Mouse (Mus musculus): Measurements from ENCODE around the gene Mrpl34. TPM values are rescaled to one million over a fixed set of nuclear protein-coding genes. Genes with fewer than 3 reads are reported as not detected.

Mrpl34 gene
- polyA plus RNA-seq, 1 experiment from 2014 or later: 115 TPM

DNA sequence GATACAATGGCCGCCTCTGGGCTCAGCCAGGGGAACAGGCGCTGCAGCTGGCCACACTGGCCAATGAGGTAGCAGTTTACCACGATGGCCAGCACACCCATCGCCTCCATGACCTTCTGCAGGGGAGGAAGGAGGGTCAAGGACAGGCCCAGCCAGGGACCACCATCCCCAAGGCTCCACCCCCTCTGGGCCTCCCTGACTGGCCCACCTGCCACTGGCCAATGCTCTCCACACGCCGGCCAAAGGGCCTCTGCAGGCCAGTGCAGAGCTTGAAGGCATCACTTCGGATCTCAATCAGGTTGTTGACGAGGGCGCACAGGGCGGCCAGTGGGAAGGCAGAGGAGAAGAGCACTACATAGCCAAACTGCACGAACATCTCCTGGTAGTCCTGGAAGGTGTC lies 14.2 kb downstream of the Mrpl34 start:
- H3K36me3 ChIP-seq: peaks cover 57% of the 10 kb centered on the region
- no peak overlapping the region for H3K4me2 ChIP-seq (replicated peaks)
- no peak overlapping the region for H3K9ac ChIP-seq
- H3K27ac ChIP-seq (replicated peaks): no peak overlapping the region
- no peaks in the 10 kb centered on the region for H3K9me3 ChIP-seq (replicated peaks)
- no peak for ATAC-seq (ENCODE audit: insufficient number of reproducible peaks, low FRiP score, low TSS enrichment, low read depth)
- no peak overlapping the region for H3K4me3 ChIP-seq (replicated peaks)
- no peaks in the 10 kb centered on the region for H3K27me3 ChIP-seq
- H3K4me1 ChIP-seq: peaks cover 17% of the 10 kb centered on the region
- 90% methylated on average over 11 of the region's 11 CpGs for WGBS

DNA sequence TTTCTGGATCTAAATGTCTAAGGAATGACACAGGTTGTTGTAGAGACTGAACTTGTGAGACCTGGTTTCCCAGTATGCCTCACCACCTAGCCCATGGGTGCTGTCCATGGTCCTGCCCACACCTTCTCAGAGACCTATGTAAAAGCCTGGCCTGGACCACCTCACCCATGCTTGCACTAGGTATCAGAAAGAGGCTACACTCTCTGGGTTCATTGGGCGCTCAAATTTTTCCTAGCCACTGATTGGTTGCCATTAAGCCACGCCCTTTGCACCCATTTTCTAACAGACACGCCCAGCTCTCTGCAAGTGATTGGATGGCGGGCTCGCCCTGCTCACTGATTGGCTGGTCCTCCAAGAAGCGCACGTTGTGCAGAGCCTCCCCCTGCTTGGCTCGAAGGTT lies 19.2 kb downstream of the Mrpl34 start:
- Histone ChIP-seq H3K4me1 (peaks cover 21% of the 10 kb centered on the region), H3K9me3 (replicated peaks) (no peaks in the 10 kb centered on the region), H3K9ac (no peak overlapping the region), H3K4me3 (replicated peaks) (no peak overlapping the region), H3K27me3 (no peaks in the 10 kb centered on the region), H3K36me3 (peaks cover 36% of the 10 kb centered on the region), H3K27ac (replicated peaks) (no peak overlapping the region), H3K4me2 (replicated peaks) (no peak overlapping the region)
- no peak for ATAC-seq (ENCODE audit: insufficient number of reproducible peaks, low FRiP score, low TSS enrichment, low read depth)
- 50% methylated on average over 8 of the region's 8 CpGs for WGBS

DNA sequence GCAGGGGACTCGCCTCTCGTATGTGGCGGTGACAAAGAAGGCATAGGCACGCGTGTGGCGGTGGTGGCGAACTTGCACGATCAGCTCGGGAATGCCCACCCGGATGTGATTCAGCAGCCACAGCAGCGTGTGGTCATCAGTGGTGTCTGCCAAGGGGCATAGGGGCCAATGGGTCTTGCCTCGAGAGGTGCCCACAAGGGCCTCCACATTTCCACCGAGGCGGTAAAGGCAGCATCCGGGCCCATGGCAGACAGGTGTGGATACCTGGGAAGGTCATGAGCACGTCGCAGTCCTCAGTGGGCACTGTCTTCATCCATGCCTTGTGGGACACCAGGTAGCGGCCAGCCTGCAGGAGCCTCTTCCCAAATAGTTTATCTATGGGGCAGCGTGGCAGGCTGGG lies 20.0 kb downstream of the Mrpl34 start:
- ATAC-seq (ENCODE audit: insufficient number of reproducible peaks, low FRiP score, low TSS enrichment, low read depth): no peak
- 91% methylated on average over 19 of the region's 19 CpGs for WGBS
- H3K4me2 ChIP-seq (replicated peaks): peak overlapping the region; percentile 81
- peak overlapping the region; percentile 80 for H3K4me3 ChIP-seq (replicated peaks)
- peaks cover 29% of the 10 kb centered on the region for H3K4me1 ChIP-seq
- peak overlapping the region; percentile 85; the same call in 1 of the 2 replicates for H3K9ac ChIP-seq
- no peak overlapping the region for H3K27ac ChIP-seq (replicated peaks)
- H3K9me3 ChIP-seq (replicated peaks): no peaks in the 10 kb centered on the region
- no peaks in the 10 kb centered on the region for H3K27me3 ChIP-seq
- peaks cover 31% of the 10 kb centered on the region for H3K36me3 ChIP-seq

DNA sequence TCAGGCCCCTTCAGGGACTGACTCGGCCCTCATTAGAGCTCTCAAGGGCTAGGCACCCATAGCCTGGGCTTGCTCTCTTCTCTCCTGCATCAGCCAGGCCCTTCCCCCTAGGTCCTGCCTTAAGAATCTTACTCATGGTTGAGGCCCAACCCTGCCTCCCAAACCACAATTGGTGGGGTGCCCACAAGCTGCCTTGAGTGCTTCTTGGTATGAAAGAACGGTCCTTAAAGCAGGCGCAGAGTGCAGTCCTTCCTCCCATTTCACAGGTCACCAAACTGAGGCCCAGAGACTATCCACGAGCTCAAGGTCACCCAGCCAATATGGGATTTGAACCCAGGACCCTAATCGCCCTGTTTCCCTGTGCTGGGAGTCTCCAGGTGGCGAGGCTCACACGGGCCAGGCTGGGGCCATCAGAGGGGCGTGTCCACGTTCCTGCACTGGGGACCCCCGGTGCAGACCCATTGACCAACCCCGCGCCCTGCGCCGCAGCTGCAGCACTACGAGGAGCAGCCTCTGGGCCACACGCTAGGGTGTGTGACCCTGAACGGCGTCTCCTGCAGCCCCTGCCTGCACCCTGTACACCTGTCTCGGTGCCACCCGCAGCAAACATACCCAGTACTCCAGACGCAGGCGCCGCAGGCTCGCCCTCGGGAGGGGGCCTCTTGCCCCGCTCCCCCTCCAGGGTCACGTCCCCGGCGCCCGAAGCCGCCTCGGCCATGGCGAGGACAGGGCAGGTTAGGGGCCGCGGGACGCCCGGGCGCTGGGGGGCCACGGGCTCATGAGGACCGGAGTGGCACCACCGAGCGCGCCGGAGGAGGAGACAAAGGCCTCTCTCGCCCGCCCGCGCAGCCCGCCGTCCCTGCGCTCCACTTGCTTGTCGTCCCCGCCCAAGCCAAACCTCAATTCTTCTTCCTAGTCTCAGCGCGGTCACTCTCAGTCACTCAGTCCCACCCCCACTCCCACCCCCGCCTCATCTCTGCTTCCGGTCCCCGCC lies 20.7 kb downstream of the Mrpl34 start, which contains the start of gene Ano8:
TSS of gene Ano8 (minus strand) at position 822 of the 994 bp plus-strand sequence.
- peak; percentile 68 for ATAC-seq (ENCODE audit: insufficient number of reproducible peaks, low FRiP score, low TSS enrichment, low read depth)
- Histone ChIP-seq H3K4me3 (replicated peaks) (peak within 1 kb of the TSS; percentile 80), H3K4me2 (replicated peaks) (peak within 1 kb of the TSS; percentile 81), H3K4me1 (peaks cover 34% of the 10 kb centered on the region), H3K9ac (peak within 1 kb of the TSS; percentile 85), H3K27me3 (no peaks in the 10 kb centered on the region), H3K36me3 (peaks cover 25% of the 10 kb centered on the region), H3K9me3 (replicated peaks) (no peaks in the 10 kb centered on the region), H3K27ac (replicated peaks) (peak within 1 kb of the TSS; percentile 83; the same call in 1 of the 2 replicates)
- 5% methylated on average over 47 of the region's 58 CpGs for WGBS

DNA sequence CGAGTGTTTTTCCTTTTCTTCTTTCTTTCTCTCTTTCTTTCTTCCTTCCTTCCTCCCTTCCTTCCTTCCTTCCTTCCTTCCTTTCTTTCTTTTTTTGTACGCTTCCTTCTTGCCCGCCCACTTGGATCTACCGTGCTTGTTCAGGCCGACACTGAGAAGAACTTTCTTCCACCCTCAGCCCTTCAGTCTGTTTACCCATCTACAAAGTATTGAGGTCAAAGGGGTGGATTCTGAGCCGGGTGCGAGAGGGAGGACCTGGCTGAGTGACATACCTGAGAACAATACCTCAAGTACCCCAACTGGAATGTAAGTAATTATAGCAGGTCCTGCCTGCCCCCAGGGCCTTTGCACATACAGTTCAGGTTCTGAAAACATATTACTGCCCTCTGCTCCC lies 21.4 kb downstream of the Mrpl34 start:
- Histone ChIP-seq H3K4me3 (replicated peaks) (peak overlapping the region; percentile 80), H3K9ac (no peak overlapping the region), H3K27ac (replicated peaks) (peak overlapping the region; percentile 60; the same call in 1 of the 2 replicates), H3K36me3 (peaks cover 25% of the 10 kb centered on the region), H3K4me2 (replicated peaks) (peak overlapping the region; percentile 81), H3K27me3 (no peaks in the 10 kb centered on the region), H3K4me1 (peaks cover 34% of the 10 kb centered on the region), H3K9me3 (replicated peaks) (no peaks in the 10 kb centered on the region)
- 8% methylated on average over 7 of the region's 7 CpGs for WGBS
- no peak for ATAC-seq (ENCODE audit: insufficient number of reproducible peaks, low FRiP score, low TSS enrichment, low read depth)

DNA sequence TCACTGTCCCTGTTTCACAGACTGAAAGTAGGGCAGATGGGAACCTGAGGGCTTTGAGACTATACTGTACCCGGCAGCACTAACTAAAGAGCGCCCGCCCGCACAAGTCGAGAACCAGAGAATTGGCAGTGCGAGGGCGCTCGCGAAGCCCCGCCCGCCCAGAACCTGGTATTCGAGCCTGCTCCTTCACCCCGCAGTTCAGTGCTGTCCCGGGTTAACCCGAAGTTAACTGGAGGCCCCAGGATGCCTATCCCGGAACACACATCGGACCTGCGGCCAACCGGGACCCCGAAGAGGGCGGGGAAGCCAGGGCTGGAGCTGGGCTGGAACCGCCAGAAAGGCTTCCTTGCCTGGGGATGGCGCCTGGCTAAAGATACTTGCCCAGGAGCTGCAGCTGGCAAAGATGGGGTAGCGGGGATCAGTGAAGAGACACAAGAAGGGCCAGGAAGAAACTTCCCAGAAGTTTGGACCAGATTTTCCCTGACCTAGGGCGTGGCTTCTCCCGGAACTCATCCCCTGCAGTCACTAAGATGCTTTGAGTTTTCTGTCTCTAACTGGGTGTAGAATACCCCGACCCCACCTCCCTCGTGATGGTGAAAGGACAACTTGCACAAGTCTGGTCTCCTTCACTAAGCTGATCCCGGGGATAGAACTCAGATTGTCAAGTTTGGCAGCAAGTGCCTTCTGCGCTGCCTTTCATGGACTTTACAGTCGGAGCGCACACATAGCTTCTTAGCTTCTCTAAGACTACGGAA lies 23.1 kb downstream of the Mrpl34 start, which contains the start of gene Gtpbp3:
TSS of gene Gtpbp3 (plus strand) at position 413 of the 755 bp plus-strand sequence.
- Histone ChIP-seq H3K4me3 (replicated peaks) (peak within 1 kb of the TSS; percentile 72), H3K9me3 (replicated peaks) (no peaks in the 10 kb centered on the region), H3K27ac (replicated peaks) (peak within 1 kb of the TSS; percentile 96), H3K27me3 (no peaks in the 10 kb centered on the region), H3K4me1 (peaks cover 34% of the 10 kb centered on the region), H3K36me3 (peaks cover 28% of the 10 kb centered on the region), H3K4me2 (replicated peaks) (peak within 1 kb of the TSS; percentile 100), H3K9ac (peak within 1 kb of the TSS; percentile 75)
- peak; percentile 55 for ATAC-seq (ENCODE audit: insufficient number of reproducible peaks, low FRiP score, low TSS enrichment, low read depth)
- under 1% methylated on average over 33 of the region's 33 CpGs for WGBS

GRCm38 (mm10) chr8:71488454-71488853 lies 23.7 kb downstream of the Mrpl34 start:
- Histone ChIP-seq H3K4me1 (peaks cover 34% of the 10 kb centered on the region), H3K27ac (replicated peaks) (peak overlapping the region; percentile 96), H3K4me2 (replicated peaks) (peak overlapping the region; percentile 100), H3K9ac (peak overlapping the region; percentile 75), H3K9me3 (replicated peaks) (no peaks in the 10 kb centered on the region), H3K36me3 (peaks cover 29% of the 10 kb centered on the region), H3K4me3 (replicated peaks) (peak overlapping the region; percentile 72), H3K27me3 (no peaks in the 10 kb centered on the region)
- under 1% methylated on average over 22 of the region's 22 CpGs for WGBS
- ATAC-seq (ENCODE audit: insufficient number of reproducible peaks, low FRiP score, low TSS enrichment, low read depth): peak; percentile 89

- Histone ChIP-seq H3K4me1 (peaks cover 42% of the 10 kb centered on the region), H3K4me2 (replicated peaks) (peak overlapping the region; percentile 31; the same call in 1 of the 2 replicates), H3K36me3 (peaks cover 42% of the 10 kb centered on the region), H3K9ac (no peak overlapping the region), H3K4me3 (replicated peaks) (0 out of 2 replicates have a peak overlapping the region, but pooled peaks have one; percentile 11), H3K9me3 (replicated peaks) (no peaks in the 10 kb centered on the region), H3K27ac (replicated peaks) (peak overlapping the region; percentile 65), H3K27me3 (no peaks in the 10 kb centered on the region)
- peak; percentile 27; the same call in 1 of the 2 replicates for ATAC-seq (ENCODE audit: insufficient number of reproducible peaks, low FRiP score, low TSS enrichment, low read depth)
- 9% methylated on average over 16 of the region's 16 CpGs for WGBS
These were observed 30.3 kb downstream of the Mrpl34 start for GRCm38 (mm10) chr8:71495039-71495438.

DNA sequence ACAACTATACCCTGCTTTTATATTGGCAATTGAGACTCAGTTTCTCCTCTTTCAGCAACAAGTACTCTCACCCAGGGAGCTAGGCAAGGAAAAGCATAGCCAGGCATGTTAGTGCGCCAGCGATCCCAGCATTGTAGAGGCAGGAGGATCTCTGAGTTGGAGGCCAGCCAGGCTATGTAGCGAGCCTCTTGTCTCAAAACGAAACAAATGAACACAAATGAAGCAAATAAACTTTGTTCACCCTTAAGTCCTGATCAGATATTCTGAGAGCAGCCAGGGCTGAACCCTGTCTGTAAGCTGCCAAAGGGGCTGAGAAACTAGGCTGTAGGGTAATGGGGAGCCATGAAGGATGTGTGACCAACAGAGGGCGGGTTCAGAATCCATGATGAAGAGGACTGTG lies 31.1 kb downstream of the Mrpl34 start:
- Histone ChIP-seq H3K4me3 (replicated peaks) (no peak overlapping the region), H3K27me3 (no peaks in the 10 kb centered on the region), H3K9ac (no peak overlapping the region), H3K27ac (replicated peaks) (peak overlapping the region; percentile 65), H3K9me3 (replicated peaks) (no peaks in the 10 kb centered on the region), H3K36me3 (peaks cover 38% of the 10 kb centered on the region), H3K4me1 (peaks cover 39% of the 10 kb centered on the region), H3K4me2 (replicated peaks) (no peak overlapping the region)
- ATAC-seq (ENCODE audit: insufficient number of reproducible peaks, low FRiP score, low TSS enrichment, low read depth): no peak
- 92% methylated on average over 5 of the region's 5 CpGs for WGBS

GRCm38 (mm10) chr8:71496481-71496880 lies 31.7 kb downstream of the Mrpl34 start:
- Histone ChIP-seq H3K9ac (no peak overlapping the region), H3K9me3 (replicated peaks) (no peaks in the 10 kb centered on the region), H3K27me3 (no peaks in the 10 kb centered on the region), H3K4me3 (replicated peaks) (no peak overlapping the region), H3K4me2 (replicated peaks) (no peak overlapping the region), H3K27ac (replicated peaks) (peak overlapping the region; percentile 65), H3K4me1 (peaks cover 39% of the 10 kb centered on the region), H3K36me3 (peaks cover 31% of the 10 kb centered on the region)
- WGBS: 26% methylated on average over 11 of the region's 11 CpGs
- no peak for ATAC-seq (ENCODE audit: insufficient number of reproducible peaks, low FRiP score, low TSS enrichment, low read depth)
